Mouse (Mus musculus): Measurements from ENCODE around the gene Stambpl1.
A peak's percentile ranks its signal among the peaks of the same experiment; 100 is the strongest.

The Stambpl1 gene

DNA sequence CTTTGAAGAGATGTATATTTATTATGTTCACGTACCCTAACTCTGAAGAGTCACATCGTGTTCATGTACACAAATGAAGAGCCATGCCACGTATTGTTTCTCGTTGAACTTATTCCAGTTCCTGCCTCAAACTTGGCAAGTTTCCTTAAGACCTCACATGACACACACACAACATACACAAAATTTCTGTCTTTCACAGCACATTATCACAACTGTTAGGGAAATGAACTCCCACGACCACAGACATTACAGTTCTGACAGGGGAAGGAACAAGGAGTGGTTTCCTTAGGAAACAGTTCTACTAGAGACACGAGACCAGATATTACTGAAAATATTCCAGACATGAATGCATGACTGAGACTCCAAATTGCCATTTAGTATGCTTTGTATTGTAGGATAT lies 91.6 kb downstream of the Stambpl1 start:
- DNase-seq (ENCODE audit: low read depth, low spot score): no peak

DNA sequence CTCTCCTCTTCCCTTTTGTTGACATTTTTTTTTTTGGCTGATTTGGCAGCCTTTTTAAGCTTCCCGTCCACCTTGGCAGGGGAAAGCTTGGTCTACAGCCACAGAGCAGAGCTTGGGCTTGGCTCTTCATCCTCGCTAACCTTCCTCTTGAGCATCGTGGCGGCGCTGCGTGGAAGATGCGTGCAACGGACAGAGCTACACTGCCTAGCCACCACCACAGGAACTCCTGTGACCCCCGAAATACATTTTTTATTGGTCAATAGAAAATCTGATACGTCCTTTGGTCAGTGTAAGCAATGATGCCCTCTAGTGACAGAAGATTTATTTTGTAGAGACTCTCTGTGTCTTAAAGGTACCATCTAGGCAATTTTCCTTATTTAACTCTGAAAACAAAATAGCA lies 92.4 kb downstream of the Stambpl1 start:
- DNase-seq (ENCODE audit: low read depth, low spot score): peak; percentile 67

DNA sequence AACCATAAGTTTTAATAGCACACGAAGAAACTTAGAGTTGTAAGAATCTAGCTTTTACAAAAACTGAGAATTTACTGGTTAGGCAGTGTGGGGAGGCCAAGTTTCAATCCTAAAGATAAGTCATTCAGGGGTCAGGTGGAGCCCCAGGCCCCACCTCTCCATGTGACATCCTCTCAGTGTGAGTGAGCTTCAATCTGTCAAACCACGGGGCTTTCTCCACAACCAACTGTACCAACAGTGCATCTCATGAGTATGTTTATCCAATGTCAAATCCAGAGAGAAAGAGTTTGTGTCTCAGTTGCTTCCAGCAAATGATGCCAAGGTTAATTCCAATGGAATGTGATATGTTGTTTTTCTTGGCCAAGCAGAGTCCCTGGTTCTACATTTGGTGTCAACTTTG lies 92.8 kb downstream of the Stambpl1 start:
- DNase-seq (ENCODE audit: low read depth, low spot score): peak; percentile 54

DNA sequence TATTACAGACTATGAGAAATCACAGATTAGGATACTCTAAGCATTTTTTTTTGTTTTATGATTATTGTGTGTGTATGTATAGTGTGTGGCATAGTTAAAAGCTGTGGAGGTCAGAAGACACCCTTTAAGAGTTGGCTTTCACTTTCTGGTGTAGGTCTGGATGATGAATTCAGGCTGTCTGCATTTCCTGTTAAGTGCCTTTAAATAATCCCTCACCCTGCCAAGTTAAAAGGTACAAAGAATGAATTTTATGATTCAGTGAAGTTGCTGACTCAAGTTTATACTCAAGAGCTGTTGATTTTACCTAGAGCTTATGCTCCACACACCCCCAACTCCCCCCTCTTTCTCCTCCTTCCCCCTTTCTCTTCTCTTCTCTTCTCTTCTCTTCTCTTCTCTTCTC lies 95.2 kb downstream of the Stambpl1 start:
- DNase-seq (ENCODE audit: low read depth, low spot score): peak; percentile 28

DNA sequence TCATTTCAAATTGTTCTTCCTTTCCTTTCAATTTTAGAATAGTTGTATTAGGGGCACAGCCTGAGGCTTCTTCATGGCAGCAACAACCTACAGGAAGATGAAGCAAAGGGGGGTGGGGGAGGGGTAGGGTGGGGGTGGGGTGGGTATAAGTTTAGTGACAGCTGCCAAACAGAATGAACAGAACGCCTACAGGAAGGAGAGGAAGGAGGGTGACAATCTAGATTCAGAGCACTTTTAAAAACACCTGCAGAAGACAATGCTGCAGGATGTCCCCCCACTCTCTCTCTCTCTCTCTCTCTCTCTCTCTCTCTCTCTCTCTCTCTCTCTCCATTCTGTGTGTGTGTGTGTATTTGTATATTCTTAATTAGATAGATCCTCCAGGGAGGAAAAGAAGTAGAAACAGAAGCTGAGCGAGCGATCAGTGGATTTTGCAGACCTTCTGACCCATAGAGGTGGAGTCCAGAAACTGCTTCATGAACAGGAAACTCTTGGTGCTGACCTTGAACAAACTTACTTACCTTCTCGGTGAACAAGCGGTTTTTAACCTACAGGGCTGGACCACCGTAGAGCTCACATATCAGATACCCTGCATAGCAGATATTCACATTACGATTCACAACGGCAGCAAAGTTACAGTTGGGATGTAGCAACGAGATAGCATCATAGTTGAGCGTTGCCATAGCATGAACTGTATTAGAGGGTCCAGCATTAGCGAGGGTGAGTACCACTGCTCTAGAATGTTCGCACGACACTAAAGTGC lies 95.8 kb downstream of the Stambpl1 start:
- no peak for DNase-seq (ENCODE audit: low read depth, low spot score)

DNA sequence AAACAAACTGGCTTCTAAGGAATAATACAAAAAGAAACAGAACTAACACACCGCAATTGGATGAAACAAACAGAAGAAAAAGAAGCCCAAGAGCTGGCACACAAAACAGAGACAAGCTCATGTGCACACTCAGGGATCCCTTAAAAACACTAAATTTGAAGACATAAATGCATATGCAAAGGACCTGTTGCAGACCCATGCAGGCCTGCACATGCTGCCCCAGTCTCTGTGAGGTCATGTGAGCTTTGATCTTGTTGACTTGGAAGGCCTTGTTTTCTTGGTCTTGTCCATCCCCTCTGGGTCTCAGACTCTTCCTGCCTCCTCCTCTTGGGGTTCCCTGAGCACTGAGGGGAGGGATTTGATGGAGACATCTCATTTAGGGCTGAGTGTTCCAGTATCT lies 96.7 kb downstream of the Stambpl1 start:
- no peak for DNase-seq (ENCODE audit: low read depth, low spot score)
